Mouse (Mus musculus) cerebellum, adult 2 months (tissue): ENCODE data around the gene Dars2.

ENCODE experiments used
- CTCF ChIP-seq: fragments of 200-500 bp; IDR thresholded peaks from 2 replicates; pipeline ENCODE4 v1.5.1; 2011; ENCODE audit warnings: low read depth, mild to moderate bottlenecking, control low read depth, low read length, moderate library complexity, borderline replicate concordance; ENCODE audit not compliant: insufficient read depth
- POLR2A ChIP-seq: fragments of 200-500 bp; IDR thresholded peaks from 2 replicates; pipeline ENCODE4 v1.6.1; 2011; ENCODE audit warnings: low read length, control low read depth, borderline replicate concordance; ENCODE audit not compliant: insufficient read depth

DNA sequence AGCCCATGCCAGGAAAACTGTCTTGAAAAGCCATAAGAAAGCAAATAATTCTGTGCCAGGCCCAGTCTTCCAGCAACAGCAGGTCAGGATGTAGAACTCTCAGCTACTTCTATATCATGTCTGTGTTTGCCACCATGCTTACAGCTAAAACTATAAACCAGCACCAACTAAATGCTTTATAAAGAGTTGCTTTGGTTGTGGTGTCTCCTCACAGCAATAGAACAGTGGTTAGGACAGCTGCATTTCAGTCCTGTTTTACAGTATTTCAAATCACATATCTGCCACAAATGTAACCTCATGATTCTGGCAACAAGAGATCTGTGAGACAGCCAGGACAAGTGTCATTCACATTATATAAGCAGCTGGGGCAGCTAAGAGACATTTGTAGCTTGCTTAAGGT lies 29.6 kb downstream of the Dars2 start:
- no peak for TF ChIP-seq CTCF
- TF ChIP-seq POLR2A: no peak
